Mouse (Mus musculus): ENCODE results near the gene Gm10097. TPM values are rescaled to one million over a fixed set of nuclear protein-coding genes. Genes with fewer than 3 reads are reported as not detected.
A peak's percentile ranks its signal among the peaks of the same experiment; 100 is the strongest.

Gene Gm10097
- total RNA-seq, 2 experiments from 2014 or later = not detected

DNA sequence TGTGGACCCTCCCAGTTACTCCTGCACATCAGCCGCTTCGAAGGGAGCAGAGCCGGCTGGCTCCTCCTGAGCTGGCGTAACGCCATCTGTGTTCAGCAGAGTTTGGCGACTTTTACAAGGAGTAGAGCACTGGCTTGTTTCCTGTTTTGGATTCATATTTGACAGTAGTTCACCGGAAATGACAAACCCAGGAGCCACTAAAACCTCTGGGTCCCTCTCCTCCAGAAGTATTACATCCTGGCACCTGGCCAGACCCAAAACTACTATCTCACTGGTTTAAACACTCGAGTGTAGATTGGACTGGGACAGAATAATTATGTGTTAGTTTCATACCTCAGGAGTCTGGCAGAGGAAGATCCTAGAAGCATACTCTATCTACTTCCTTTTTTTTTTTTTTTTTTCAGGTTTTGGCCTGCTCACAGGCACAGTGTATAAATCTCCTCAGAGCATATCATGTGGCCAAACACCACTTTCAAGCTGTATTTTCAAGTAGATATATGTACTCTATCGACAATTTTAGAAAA lies 11.0 kb downstream of the Gm10097 start:
- peak in 1 of 2 experiments; percentile 32 for DNase-seq (ENCODE audit: low spot score in 2 of 2)
- intact Hi-C loops (cut with DNase I) = no loop called here

- DNase-seq (ENCODE audit: low spot score in 2 of 2) = no peak
- intact Hi-C loops (cut with DNase I) = no loop called here
Observed at GRCm38 (mm10) chr10:5083716-5084115, 14.7 kb downstream of the Gm10097 start.

GRCm38 (mm10) chr10:5085792-5086191 lies 16.8 kb downstream of the Gm10097 start:
- intact Hi-C loops (cut with DNase I) = no loop called here

GRCm38 (mm10) chr10:5086329-5086728 lies 17.3 kb downstream of the Gm10097 start:
- intact Hi-C loops (cut with DNase I) = no loop called here
- no peak for DNase-seq (ENCODE audit: low spot score in 2 of 2)

More at GRCm38 (mm10) chr10:5085792-5086191, 16.8 kb downstream of the Gm10097 start:
- DNase-seq (ENCODE audit: low spot score in 2 of 2) = no peak

DNA sequence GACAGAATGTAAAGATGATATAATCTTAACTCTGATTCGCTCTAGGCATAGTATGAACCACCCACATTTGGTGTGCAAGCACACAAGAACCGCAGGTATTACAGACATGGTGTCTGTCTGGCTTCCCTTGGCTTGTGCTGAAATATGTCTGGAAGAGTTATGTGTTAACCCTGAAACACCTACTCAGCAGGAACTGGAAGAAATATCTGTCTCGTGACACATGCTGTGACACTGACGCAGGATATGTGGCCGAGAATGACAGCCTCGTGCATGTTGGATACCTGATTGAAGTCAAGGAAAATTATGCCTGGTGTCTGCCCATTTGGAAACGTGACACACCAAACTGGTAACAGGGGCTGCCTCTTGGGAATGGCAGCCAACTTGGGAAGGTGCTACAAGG lies 18.3 kb downstream of the Gm10097 start:
- intact Hi-C loops (cut with DNase I) = no loop called here
- DNase-seq (ENCODE audit: low spot score in 2 of 2) = no peak

GRCm38 (mm10) chr10:5089133-5089532 lies 20.1 kb downstream of the Gm10097 start:
- no peak for DNase-seq (ENCODE audit: low spot score in 2 of 2)
- intact Hi-C loops (cut with DNase I) = no loop called here

- intact Hi-C loops (cut with DNase I) = no loop called here
- DNase-seq (ENCODE audit: low spot score in 2 of 2) = peak; percentile 38 to 43
Observed at GRCm38 (mm10) chr10:5096996-5097753, 28.2 kb downstream of the Gm10097 start.

DNA sequence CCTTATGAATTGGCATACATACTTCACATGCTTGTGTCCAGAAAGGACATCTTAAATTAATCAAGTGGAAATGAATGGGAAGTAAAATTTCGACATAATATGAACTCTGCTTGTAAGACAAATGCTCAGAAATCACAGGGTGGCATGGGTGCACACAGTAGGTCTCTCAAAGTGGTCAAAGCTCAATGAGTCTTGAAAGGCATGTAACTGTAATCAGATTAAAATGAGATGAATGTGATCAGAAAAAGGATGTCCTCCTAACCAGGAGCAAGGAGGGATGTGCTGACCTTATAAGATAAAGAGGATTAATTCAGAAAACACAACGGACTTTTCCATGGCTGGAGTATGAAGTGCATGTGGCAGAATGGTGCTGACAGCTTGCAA lies 28.8 kb downstream of the Gm10097 start:
- DNase-seq (ENCODE audit: low spot score in 2 of 2) = no peak
- intact Hi-C loops (cut with DNase I) = no loop called here

GRCm38 (mm10) chr10:5110773-5111172 lies 41.8 kb downstream of the Gm10097 start:
- DNase-seq (ENCODE audit: low spot score in 2 of 2) = peak in 1 of 2 experiments; percentile 5
- intact Hi-C loops (cut with DNase I) = no loop called here

DNA sequence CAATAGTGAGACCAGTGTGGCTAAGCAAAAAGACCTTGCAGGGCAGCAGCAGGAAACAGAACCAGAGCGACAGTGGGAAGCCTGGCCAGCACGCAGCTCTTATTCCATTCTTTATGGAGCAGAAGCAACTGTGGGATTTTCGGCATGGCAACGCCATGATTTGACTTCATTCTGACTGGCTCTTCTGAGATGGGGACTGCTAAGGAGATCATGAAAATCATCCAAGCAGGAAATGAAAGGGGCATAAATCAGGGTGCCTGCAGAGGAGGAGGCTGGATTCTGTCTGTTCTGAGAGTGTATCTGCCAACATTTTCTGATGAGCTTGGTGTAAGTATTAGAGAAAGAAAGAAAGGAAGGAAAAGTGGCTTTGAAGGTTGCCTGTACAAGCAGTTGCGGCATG lies 47.2 kb downstream of the Gm10097 start:
- intact Hi-C loops (cut with DNase I) = no loop called here
- DNase-seq (ENCODE audit: low spot score in 2 of 2) = no peak

- DNase-seq (ENCODE audit: low spot score in 2 of 2) = no peak
- intact Hi-C loops (cut with DNase I) = no loop called here
Observed at GRCm38 (mm10) chr10:5116720-5117119, 47.7 kb downstream of the Gm10097 start.

All from left cerebral cortex, postnatal 14 days (tissue).